Mouse (Mus musculus) heart, postnatal 0 days (tissue): ENCODE data around the gene Troap. TPM values are rescaled to one million over a fixed set of nuclear protein-coding genes. Genes with fewer than 3 reads are reported as not detected.

Source experiments
- ATAC-seq: fragments of 200-750 bp; cut with Nextera tagmentation; 2 replicates; pipeline ENCODE4 v1.8.0; 2017; ENCODE audit warnings: low read depth, moderate number of reproducible peaks, moderate library complexity; ENCODE audit not compliant: insufficient read depth
- DNase-seq: peaks from one replicate; pipeline ENCODE4 v3.0.0-alpha.2; 2016; ENCODE audit warnings: low spot score
- H3K27ac ChIP-seq: fragments of 300-500 bp; sonication (generic); 2 replicates; pipeline ENCODE4 v1.5.1; 2014; ENCODE audit warnings: low read depth, mild to moderate bottlenecking
- H3K27me3 ChIP-seq: fragments of 300-500 bp; sonication (generic); 2 replicates; pipeline ENCODE4 v1.6.1; 2014; ENCODE audit warnings: low read length, mixed read lengths; ENCODE audit not compliant: control insufficient read depth, insufficient read depth
- H3K36me3 ChIP-seq: fragments of 300-500 bp; sonication (generic); replicated peaks from 2 replicates; pipeline ENCODE4 v1.6.1; 2014; ENCODE audit warnings: low read length, mixed read lengths; ENCODE audit not compliant: control insufficient read depth, insufficient read depth
- H3K4me1 ChIP-seq: fragments of 300-500 bp; sonication (generic); 2 replicates; pipeline ENCODE4 v1.6.1; 2014; ENCODE audit warnings: antibody characterized with exemption; ENCODE audit not compliant: control insufficient read depth, insufficient read depth
- H3K4me2 ChIP-seq: fragments of 300-500 bp; sonication (generic); 2 replicates; pipeline ENCODE4 v1.6.1; 2014; ENCODE audit warnings: low read depth, mild to moderate bottlenecking, low read length, moderate library complexity
- H3K4me3 ChIP-seq: fragments of 300-500 bp; sonication (generic); 2 replicates; pipeline ENCODE4 v1.5.1; 2014; ENCODE audit warnings: low read depth, low read length
- H3K9ac ChIP-seq: fragments of 300-500 bp; sonication (generic); replicated peaks from 2 replicates; pipeline ENCODE4 v1.6.1; 2014; ENCODE audit warnings: low read depth, low read length, mixed read lengths
- H3K9me3 ChIP-seq: fragments of 300-500 bp; sonication (generic); replicated peaks from 2 replicates; pipeline ENCODE4 v1.6.1; 2016; ENCODE audit warnings: low read length; ENCODE audit not compliant: control insufficient read depth
- CTCF ChIP-seq: IDR thresholded peaks from 2 replicates; pipeline ENCODE4 v1.5.1; 2016; ENCODE audit warnings: antibody characterized with exemption, control low read depth, low read depth
- EP300 ChIP-seq: IDR thresholded peaks from 2 replicates; pipeline ENCODE4 v1.6.1; 2016; ENCODE audit warnings: antibody characterized with exemption, low read depth
- WGBS: fragments of 180-500 bp; shearing (Covaris S2); extraction: QIAGEN DNeasy Blood & Tissue Kit; methylation state at CpG from one replicate; pipeline ENCODE4 v1.1.7; 2014; 5-methylcytosine and 5-hydroxymethylcytosine counted together
- polyA plus RNA-seq: library from polyadenylated mRNA; unstranded; fragments of >200 nt; fragmentation: Nextera tagmentation; extraction: Ambion mirVana; gene quantifications from 2 replicates; pipeline ENCODE4 v1.2.1, GENCODE M21; 2015
- total RNA-seq: library from RNA; depleted of rRNA; stranded (reverse); fragments of >200 nt; gene quantifications from 2 replicates; pipeline ENCODE4 v1.2.3, GENCODE M21; 2014; ENCODE audit warnings: low replicate concordance

The Troap gene
- total and polyA plus RNA-seq, 2 experiments from 2014 or later: 7.0 to 19.1 TPM

DNA sequence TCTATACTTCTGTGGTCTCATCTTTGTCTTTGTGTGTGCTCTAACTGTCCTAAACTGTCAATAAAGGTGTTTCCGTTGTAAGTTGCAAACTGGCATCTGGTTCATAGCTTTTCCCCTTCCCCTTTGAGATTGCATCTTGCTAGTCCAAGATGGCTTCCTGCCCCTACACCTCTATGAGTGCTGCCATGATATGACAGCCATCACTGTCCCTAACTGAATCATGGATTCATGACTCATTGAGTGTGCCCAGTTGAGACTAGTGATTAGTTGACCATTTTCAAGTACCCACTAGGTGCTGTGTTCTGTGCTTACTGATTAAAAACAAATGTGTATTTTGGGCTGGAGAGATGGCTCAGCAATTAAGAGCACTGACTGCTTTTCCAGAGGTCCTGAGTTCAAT lies 36.4 kb upstream of the Troap start:
- no peak overlapping the region for H3K27ac ChIP-seq
- H3K4me3 ChIP-seq: no peak overlapping the region
- H3K27me3 ChIP-seq: no peaks in the 10 kb centered on the region
- no peak overlapping the region for H3K9ac ChIP-seq
- no peaks in the 10 kb centered on the region for H3K9me3 ChIP-seq
- WGBS: 88% methylated on average over 1 of the region's 1 CpGs
- H3K36me3 ChIP-seq: peaks cover 34% of the 10 kb centered on the region
- H3K4me1 ChIP-seq: peaks cover 7% of the 10 kb centered on the region
- DNase-seq (no peak), ATAC-seq (no peak)
- TF ChIP-seq CTCF (no peak), EP300 (no peak)
- no peak overlapping the region for H3K4me2 ChIP-seq

DNA sequence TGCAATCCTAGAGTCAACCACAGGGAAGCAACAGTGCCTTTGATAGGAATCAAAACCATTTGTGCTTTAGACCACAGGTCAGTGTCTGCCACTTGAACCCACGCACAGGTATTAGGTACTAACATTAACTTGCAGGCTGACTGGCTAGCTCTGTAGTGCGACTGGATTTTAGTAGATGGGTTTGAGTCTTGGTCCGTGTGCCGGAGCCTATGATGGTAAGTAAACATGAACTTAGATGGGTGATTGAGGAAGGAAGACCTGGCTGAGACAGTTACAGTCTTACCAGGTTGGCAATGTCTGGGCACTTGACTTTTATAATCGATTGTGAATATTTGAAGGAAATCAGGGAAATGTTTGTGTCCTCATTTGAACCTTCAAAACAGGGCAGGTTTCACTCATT lies 35.6 kb upstream of the Troap start:
- no peak for TF ChIP-seq EP300
- TF ChIP-seq CTCF: no peak
- Histone ChIP-seq H3K9ac (no peak overlapping the region), H3K4me1 (peaks cover 1% of the 10 kb centered on the region), H3K9me3 (no peaks in the 10 kb centered on the region), H3K36me3 (peaks cover 34% of the 10 kb centered on the region), H3K27ac (no peak overlapping the region), H3K4me2 (no peak overlapping the region), H3K27me3 (no peaks in the 10 kb centered on the region), H3K4me3 (no peak overlapping the region)
- 93% methylated on average over 5 of the region's 5 CpGs for WGBS
- ATAC-seq (no peak), DNase-seq (no peak)

DNA sequence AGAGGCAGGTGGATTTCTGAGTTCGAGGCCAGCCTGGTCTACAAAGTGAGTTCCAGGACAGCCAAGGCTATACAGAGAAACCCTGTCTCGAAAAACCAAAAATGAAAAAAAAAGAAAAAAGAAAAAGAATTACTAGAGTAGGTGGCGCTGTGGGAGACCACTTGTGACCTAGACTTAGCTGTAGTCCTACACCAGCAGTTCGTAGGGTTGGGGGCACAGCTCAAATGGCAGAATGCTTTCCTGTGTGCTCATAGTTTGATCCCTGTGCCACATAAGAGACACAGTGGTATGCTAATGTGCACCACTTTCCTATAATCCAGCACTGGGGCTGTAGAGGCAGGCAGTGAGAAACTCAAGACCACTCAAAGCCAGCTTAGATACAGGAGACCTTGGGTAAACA lies 35.1 kb upstream of the Troap start:
- Histone ChIP-seq H3K27ac (no peak overlapping the region), H3K4me1 (no peaks in the 10 kb centered on the region; the same call in 1 of the 2 replicates), H3K9ac (no peak overlapping the region), H3K36me3 (peaks cover 34% of the 10 kb centered on the region), H3K9me3 (no peaks in the 10 kb centered on the region), H3K27me3 (no peaks in the 10 kb centered on the region), H3K4me2 (no peak overlapping the region), H3K4me3 (no peak overlapping the region)
- 77% methylated on average over 4 of the region's 4 CpGs for WGBS
- DNase-seq: no peak
- TF ChIP-seq EP300 (no peak), CTCF (no peak)
- ATAC-seq: no peak

DNA sequence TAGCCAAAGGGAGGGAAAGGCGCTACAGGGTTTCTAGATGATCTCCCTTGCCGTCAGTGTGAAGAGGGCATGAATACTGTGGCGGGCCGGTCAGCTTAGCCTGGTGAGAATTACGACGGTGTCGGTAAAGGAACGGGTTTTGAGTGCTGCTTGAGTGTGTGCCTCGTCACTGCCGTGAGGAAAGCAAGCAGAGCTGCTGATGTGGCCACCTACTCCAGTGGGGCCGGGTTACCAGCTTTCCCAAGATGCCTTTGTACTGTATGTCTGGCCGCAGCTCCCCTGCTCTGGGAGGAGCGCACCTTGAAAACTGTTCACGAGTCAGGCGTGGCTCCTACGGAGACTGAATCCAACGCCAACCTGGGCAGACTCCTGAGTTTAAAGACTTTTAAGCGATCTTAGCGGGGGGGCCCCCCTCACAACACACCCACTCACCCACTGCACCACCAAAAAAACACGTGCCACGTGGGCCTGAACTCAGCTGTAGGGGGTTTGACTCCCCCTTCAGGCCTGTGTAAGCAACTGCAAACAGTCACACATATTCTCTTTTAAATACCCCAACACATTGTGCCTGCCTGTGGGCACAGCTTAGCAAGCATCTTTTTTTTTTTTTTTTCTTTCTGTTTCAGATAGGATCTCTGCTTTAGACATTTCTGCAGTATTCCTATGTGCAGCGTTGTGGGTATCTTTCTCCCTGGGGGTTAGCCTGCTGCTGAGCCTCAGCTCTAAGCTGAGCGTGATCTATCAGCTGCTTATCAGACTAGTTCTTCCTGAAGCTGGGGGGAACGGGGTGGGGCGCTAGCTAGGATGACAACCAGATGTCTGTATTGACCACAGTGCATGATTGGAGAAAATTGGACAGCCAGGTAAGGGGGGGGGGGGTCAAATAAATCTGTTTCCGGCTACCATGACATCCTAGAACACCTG lies 34.1 kb upstream of the Troap start:
- no peaks in the 10 kb centered on the region for H3K9me3 ChIP-seq
- ATAC-seq (no peak), DNase-seq (no peak)
- WGBS: 59% methylated on average over 26 of the region's 26 CpGs
- H3K36me3 ChIP-seq: peaks cover 25% of the 10 kb centered on the region
- no peak overlapping the region for H3K9ac ChIP-seq
- no peak overlapping the region for H3K27ac ChIP-seq
- TF ChIP-seq CTCF (peak; percentile 21; the same call in 1 of the 2 replicates), EP300 (no peak)
- no peaks in the 10 kb centered on the region for H3K27me3 ChIP-seq
- no peak overlapping the region for H3K4me2 ChIP-seq
- no peak overlapping the region for H3K4me3 ChIP-seq
- no peaks in the 10 kb centered on the region for H3K4me1 ChIP-seq

DNA sequence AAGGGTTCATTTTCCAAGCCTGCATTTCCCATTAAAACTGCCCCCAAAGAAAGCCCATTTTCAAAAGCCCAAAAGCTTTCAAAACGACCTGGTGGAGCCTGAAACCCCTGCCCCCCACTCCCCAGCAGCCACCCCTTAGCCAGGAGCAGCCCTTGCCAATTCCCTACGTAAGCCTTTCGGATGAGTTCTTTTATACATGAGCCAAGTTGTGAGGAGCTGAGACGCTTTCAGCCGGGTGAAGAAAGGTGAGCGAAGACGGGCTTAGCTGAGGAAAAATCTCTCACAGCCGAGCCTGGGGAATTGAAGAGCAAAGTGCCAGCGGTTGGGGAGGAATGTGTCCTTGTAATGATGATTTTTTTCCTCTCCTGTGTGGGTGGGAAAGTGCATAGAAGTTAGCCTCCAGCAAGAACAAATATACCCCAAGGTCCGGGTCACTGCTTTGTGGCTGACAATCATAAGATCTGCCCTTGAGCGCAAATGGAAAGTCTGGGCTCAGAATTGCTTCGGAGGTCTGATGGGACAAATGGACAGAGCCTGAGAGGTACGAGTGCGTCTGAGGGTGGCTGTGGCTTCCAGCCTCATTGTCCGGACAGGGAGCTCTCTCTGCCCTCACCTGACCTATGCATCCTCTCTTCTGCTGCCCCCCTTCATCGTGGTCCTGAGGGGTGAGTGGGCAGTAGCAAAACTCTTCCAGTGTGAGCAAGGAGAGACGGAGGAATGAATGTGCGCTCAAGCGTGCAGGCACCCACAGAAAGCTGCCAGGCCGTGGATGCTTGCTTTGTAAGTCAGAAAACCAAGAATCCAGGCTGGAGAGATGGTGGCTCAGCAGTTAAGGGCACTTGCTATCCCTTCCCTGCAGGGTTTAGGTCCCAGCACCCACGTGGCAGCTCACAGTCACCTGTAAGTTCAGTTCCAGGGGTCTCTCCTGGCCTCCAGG lies 33.2 kb upstream of the Troap start:
- no peak overlapping the region for H3K9ac ChIP-seq
- no peaks in the 10 kb centered on the region for H3K9me3 ChIP-seq
- H3K4me3 ChIP-seq: no peak overlapping the region
- no peak overlapping the region for H3K27ac ChIP-seq
- WGBS: 54% methylated on average over 21 of the region's 21 CpGs
- H3K4me1 ChIP-seq: no peaks in the 10 kb centered on the region
- TF ChIP-seq CTCF (no peak), EP300 (no peak)
- H3K4me2 ChIP-seq: no peak overlapping the region
- H3K27me3 ChIP-seq: no peaks in the 10 kb centered on the region
- ATAC-seq (no peak), DNase-seq (no peak)
- peaks cover 16% of the 10 kb centered on the region for H3K36me3 ChIP-seq
